Mouse (Mus musculus) myocyte (in vitro differentiated cells): ENCODE data around the gene Twf2. TPM values are rescaled to one million over a fixed set of nuclear protein-coding genes. Genes with fewer than 3 reads are reported as not detected.

ENCODE experiments used
- H3K27me3 ChIP-seq: one replicate; pipeline ENCODE4 v1.6.1; 2011; ENCODE audit not compliant: control insufficient read depth, insufficient read depth, insufficient read length
- H3K36me3 ChIP-seq: one replicate; pipeline ENCODE4 v1.6.1; 2011; ENCODE audit not compliant: control insufficient read depth, insufficient read depth
- H3K4me2 ChIP-seq: one replicate; pipeline ENCODE4 v1.6.1; 2011; ENCODE audit warnings: low read depth, control low read depth
- H3K4me3 ChIP-seq: one replicate; pipeline ENCODE4 v1.5.1; 2011; ENCODE audit warnings: mild to moderate bottlenecking, control low read depth, moderate library complexity
- H3K79me2 ChIP-seq: one replicate; pipeline ENCODE4 v1.6.1; 2011; ENCODE audit not compliant: control insufficient read depth, insufficient read depth
- H3ac ChIP-seq: one replicate; pipeline ENCODE4 v1.6.1; 2011; ENCODE audit not compliant: control insufficient read depth, insufficient read length
- CEBPB ChIP-seq: IDR thresholded peaks from 2 replicates; pipeline ENCODE4 v1.6.1; 2011; ENCODE audit warnings: mild to moderate bottlenecking, moderate library complexity; ENCODE audit not compliant: poor library complexity, insufficient read depth, severe bottlenecking
- E2F4 ChIP-seq: IDR thresholded peaks from one replicate; pipeline ENCODE4 v1.6.1; 2011; ENCODE audit warnings: mild to moderate bottlenecking, control low read depth, moderate library complexity; ENCODE audit not compliant: insufficient read depth
- MAX ChIP-seq: IDR thresholded peaks from one replicate; pipeline ENCODE4 v1.6.1; 2011; ENCODE audit warnings: low read depth, mild to moderate bottlenecking, control low read depth
- MYOD1 ChIP-seq, 3 experiments: IDR thresholded peaks; one replicate each; pipeline ENCODE4 v1.6.1; 2011; ENCODE audit warnings: control low read depth in 2 of 3, low read depth in 2 of 3, mild to moderate bottlenecking in 2 of 3, moderate library complexity in 1 of 3; ENCODE audit not compliant: insufficient read length in 2 of 3, control insufficient read depth in 1 of 3
- MYOG ChIP-seq, 3 experiments: IDR thresholded peaks; one replicate each; pipeline ENCODE4 v1.6.1; 2011; ENCODE audit warnings: control low read depth in 2 of 3, low read depth in 2 of 3, mild to moderate bottlenecking in 2 of 3; ENCODE audit not compliant: insufficient read length in 2 of 3, control insufficient read depth in 1 of 3, insufficient read depth in 1 of 3
- POLR2A ChIP-seq: IDR thresholded peaks from one replicate; pipeline ENCODE4 v1.6.1; 2011; ENCODE audit warnings: low read depth, mild to moderate bottlenecking, control low read depth, moderate library complexity; ENCODE audit not compliant: insufficient read length
- POLR2AphosphoS2 ChIP-seq: IDR thresholded peaks from one replicate; pipeline ENCODE4 v1.6.1; 2011; ENCODE audit warnings: low read depth, control low read depth; ENCODE audit not compliant: insufficient read length
- REST ChIP-seq: IDR thresholded peaks from one replicate; pipeline ENCODE4 v1.6.1; 2011; ENCODE audit warnings: mild to moderate bottlenecking, control low read depth, moderate library complexity; ENCODE audit not compliant: insufficient read depth, insufficient read length
- SRF ChIP-seq: IDR thresholded peaks from one replicate; pipeline ENCODE4 v1.6.1; 2011; ENCODE audit warnings: low read depth; ENCODE audit not compliant: control insufficient read depth, insufficient read length
- TCF12 ChIP-seq: IDR thresholded peaks from one replicate; pipeline ENCODE4 v1.6.1; 2011; ENCODE audit warnings: mild to moderate bottlenecking, control low read depth; ENCODE audit not compliant: poor library complexity, insufficient read depth, severe bottlenecking
- TCF3 ChIP-seq: IDR thresholded peaks from one replicate; pipeline ENCODE4 v1.6.1; 2011; ENCODE audit warnings: low read depth, control low read depth; ENCODE audit not compliant: insufficient read length
- USF1 ChIP-seq: IDR thresholded peaks from one replicate; pipeline ENCODE4 v1.6.1; 2011; ENCODE audit warnings: low read depth, mild to moderate bottlenecking, control low read depth, moderate library complexity
- polyA plus RNA-seq: library from polyadenylated mRNA; unstranded; fragments of >200 nt; fragmentation: generic; extraction: Trizol; gene quantifications from one replicate; pipeline ENCODE4 v1.2.1, GENCODE M21; 2012; ENCODE audit warnings: missing spikeins

Twf2 gene
- polyA plus RNA-seq, 1 experiment: 103 TPM

- Histone ChIP-seq H3K27me3 (peaks cover 11% of the 10 kb centered on the region), H3K79me2 (no peaks in the 10 kb centered on the region), H3K4me2 (no peak overlapping the region), H3ac (no peak overlapping the region), H3K36me3 (no peaks in the 10 kb centered on the region), H3K4me3 (no peak overlapping the region)
- TF ChIP-seq USF1 (no peak), CEBPB (no peak), TCF3 (no peak), E2F4 (no peak), POLR2A (no peak), MAX (no peak), POLR2AphosphoS2 (no peak), MYOG (IDR thresholded peaks at IDR 0.05; ENCODE audit: control insufficient read depth in 1 of 3, insufficient read depth in 1 of 3, insufficient read length in 2 of 3, low read depth in 2 of 3) (no peak), REST (no peak), TCF12 (no peak)
These were observed 51.1 kb downstream of the Twf2 start for GRCm38 (mm10) chr9:106254001-106254400.

- Histone ChIP-seq H3K27me3 (peaks cover 19% of the 10 kb centered on the region), H3K4me2 (no peak overlapping the region), H3ac (no peak overlapping the region), H3K4me3 (no peak overlapping the region), H3K36me3 (no peaks in the 10 kb centered on the region), H3K79me2 (no peaks in the 10 kb centered on the region)
- TF ChIP-seq TCF3: no peak
- no peak for TF ChIP-seq SRF
- TF ChIP-seq MYOG (IDR thresholded peaks at IDR 0.05; ENCODE audit: control insufficient read depth in 1 of 3, insufficient read depth in 1 of 3, insufficient read length in 2 of 3, low read depth in 2 of 3): no peak
- no peak for TF ChIP-seq POLR2A
- no peak for TF ChIP-seq MYOD1 (IDR thresholded peaks at IDR 0.05; ENCODE audit: control insufficient read depth in 1 of 3, insufficient read length in 2 of 3, low read depth in 2 of 3)
- no peak for TF ChIP-seq TCF12
These were observed 55.5 kb downstream of the Twf2 start for GRCm38 (mm10) chr9:106258412-106258811.

GRCm38 (mm10) chr9:106258990-106259389 is 56.1 kb downstream of the Twf2 start:
- no peaks in the 10 kb centered on the region for H3K36me3 ChIP-seq
- H3K4me2 ChIP-seq: no peak overlapping the region
- no peak for TF ChIP-seq TCF12
- TF ChIP-seq REST: no peak
- no peak for TF ChIP-seq MAX
- no peak for TF ChIP-seq E2F4
- no peak for TF ChIP-seq USF1
- TF ChIP-seq CEBPB: no peak
- no peak for TF ChIP-seq SRF
- TF ChIP-seq MYOD1 (IDR thresholded peaks at IDR 0.05; ENCODE audit: control insufficient read depth in 1 of 3, insufficient read length in 2 of 3, low read depth in 2 of 3): no peak
- TF ChIP-seq POLR2AphosphoS2: no peak
- no peak for TF ChIP-seq TCF3
- no peak for TF ChIP-seq POLR2A
- TF ChIP-seq MYOG (IDR thresholded peaks at IDR 0.05; ENCODE audit: control insufficient read depth in 1 of 3, insufficient read depth in 1 of 3, insufficient read length in 2 of 3, low read depth in 2 of 3): no peak
- H3K27me3 ChIP-seq: peaks cover 19% of the 10 kb centered on the region
- no peak overlapping the region for H3K4me3 ChIP-seq
- no peaks in the 10 kb centered on the region for H3K79me2 ChIP-seq
- no peak overlapping the region for H3ac ChIP-seq

GRCm38 (mm10) chr9:106261058-106261457 is 58.1 kb downstream of the Twf2 start:
- no peak overlapping the region for H3K4me3 ChIP-seq
- H3K36me3 ChIP-seq: no peaks in the 10 kb centered on the region
- H3K4me2 ChIP-seq: no peak overlapping the region
- TF ChIP-seq CEBPB (no peak), MAX (no peak), POLR2AphosphoS2 (no peak), E2F4 (no peak), TCF3 (no peak), TCF12 (no peak), MYOD1 (IDR thresholded peaks at IDR 0.05; ENCODE audit: control insufficient read depth in 1 of 3, insufficient read length in 2 of 3, low read depth in 2 of 3) (no peak)
- H3K79me2 ChIP-seq: no peaks in the 10 kb centered on the region
- H3K27me3 ChIP-seq: peaks cover 19% of the 10 kb centered on the region
- H3ac ChIP-seq: no peak overlapping the region

GRCm38 (mm10) chr9:106261491-106261890 is 58.6 kb downstream of the Twf2 start:
- H3K79me2 ChIP-seq: no peaks in the 10 kb centered on the region
- TF ChIP-seq POLR2AphosphoS2 (no peak), E2F4 (no peak), USF1 (no peak), MYOD1 (IDR thresholded peaks at IDR 0.05; ENCODE audit: control insufficient read depth in 1 of 3, insufficient read length in 2 of 3, low read depth in 2 of 3) (no peak), CEBPB (no peak), POLR2A (no peak), TCF3 (no peak), SRF (no peak), TCF12 (no peak), MYOG (IDR thresholded peaks at IDR 0.05; ENCODE audit: control insufficient read depth in 1 of 3, insufficient read depth in 1 of 3, insufficient read length in 2 of 3, low read depth in 2 of 3) (no peak), REST (no peak), MAX (no peak)
- no peak overlapping the region for H3K4me2 ChIP-seq

More at GRCm38 (mm10) chr9:106261491-106261890, 58.6 kb downstream of the Twf2 start:
- Histone ChIP-seq H3K36me3 (no peaks in the 10 kb centered on the region), H3ac (no peak overlapping the region), H3K27me3 (peaks cover 16% of the 10 kb centered on the region), H3K4me3 (no peak overlapping the region)
